Mouse (Mus musculus): ENCODE measurements at regions not wholly inside any gene's neighbourhood (a gene's known extent, or its start where the extent isn't known, plus 50 kb on each side); places are given as distances from the start of the nearest gene placed in this dataset.

- Histone ChIP-seq H3K27ac (ENCODE audit: low read depth, low read length) (no peak overlapping the region), H3K9ac (ENCODE audit: low read depth, low read length) (no peak overlapping the region), H3K36me3 (ENCODE audit: control insufficient read depth, insufficient read depth, low read length) (no peaks in the 10 kb centered on the region), H3K4me3 (ENCODE audit: low read depth, low read length) (no peak overlapping the region), H3K9me3 (ENCODE audit: control insufficient read depth, low read length) (no peaks in the 10 kb centered on the region), H3K4me1 (replicated peaks; ENCODE audit: control insufficient read depth, insufficient read depth, low read length) (no peaks in the 10 kb centered on the region), H3K27me3 (replicated peaks; ENCODE audit: control insufficient read depth, insufficient read depth, low read length) (no peaks in the 10 kb centered on the region), H3K4me2 (no peak overlapping the region)
- no peak for DNase-seq (ENCODE audit: low spot score)
- WGBS: 59% methylated on average over 3 of the region's 3 CpGs
- ATAC-seq (replicated peaks; ENCODE audit: low FRiP score): no peak
These were observed 167.1 kb upstream of the Hnrnpa3 start for GRCm38 (mm10) chr2:75491789-75492500.

- WGBS: 74% methylated on average over 4 of the region's 4 CpGs
- H3K27me3 ChIP-seq (replicated peaks; ENCODE audit: control insufficient read depth, insufficient read depth, low read length): no peaks in the 10 kb centered on the region
- H3K27ac ChIP-seq (ENCODE audit: low read depth, low read length): no peak overlapping the region
- H3K36me3 ChIP-seq (ENCODE audit: control insufficient read depth, insufficient read depth, low read length): no peaks in the 10 kb centered on the region
- no peak overlapping the region for H3K4me2 ChIP-seq
- DNase-seq (ENCODE audit: low spot score) (no peak), ATAC-seq (replicated peaks; ENCODE audit: low FRiP score) (no peak)
- no peak overlapping the region for H3K9ac ChIP-seq (ENCODE audit: low read depth, low read length)
- H3K9me3 ChIP-seq (ENCODE audit: control insufficient read depth, low read length): no peaks in the 10 kb centered on the region
- no peak overlapping the region for H3K4me3 ChIP-seq (ENCODE audit: low read depth, low read length)
- no peaks in the 10 kb centered on the region for H3K4me1 ChIP-seq (replicated peaks; ENCODE audit: control insufficient read depth, insufficient read depth, low read length)
These were observed 166.6 kb upstream of the Hnrnpa3 start for GRCm38 (mm10) chr2:75492501-75492898.

GRCm38 (mm10) chr2:75496606-75497240 lies 162.3 kb upstream of the Hnrnpa3 start:
- Histone ChIP-seq H3K4me3 (ENCODE audit: low read depth, low read length) (no peak overlapping the region), H3K4me1 (replicated peaks; ENCODE audit: control insufficient read depth, insufficient read depth, low read length) (no peaks in the 10 kb centered on the region), H3K9me3 (ENCODE audit: control insufficient read depth, low read length) (no peaks in the 10 kb centered on the region), H3K36me3 (ENCODE audit: control insufficient read depth, insufficient read depth, low read length) (no peaks in the 10 kb centered on the region), H3K27me3 (replicated peaks; ENCODE audit: control insufficient read depth, insufficient read depth, low read length) (no peaks in the 10 kb centered on the region), H3K4me2 (no peak overlapping the region), H3K9ac (ENCODE audit: low read depth, low read length) (no peak overlapping the region), H3K27ac (ENCODE audit: low read depth, low read length) (no peak overlapping the region)
- 78% methylated on average over 5 of the region's 5 CpGs for WGBS
- no peak for ATAC-seq (replicated peaks; ENCODE audit: low FRiP score)
- no peak for DNase-seq (ENCODE audit: low spot score)

GRCm38 (mm10) chr2:75510223-75510622 lies 148.8 kb upstream of the Hnrnpa3 start:
- H3K27me3 ChIP-seq (replicated peaks; ENCODE audit: control insufficient read depth, insufficient read depth, low read length): no peaks in the 10 kb centered on the region
- no peaks in the 10 kb centered on the region for H3K4me1 ChIP-seq (replicated peaks; ENCODE audit: control insufficient read depth, insufficient read depth, low read length)
- H3K4me3 ChIP-seq (ENCODE audit: low read depth, low read length): no peak overlapping the region
- DNase-seq (ENCODE audit: low spot score): no peak
- no peaks in the 10 kb centered on the region for H3K36me3 ChIP-seq (ENCODE audit: control insufficient read depth, insufficient read depth, low read length)
- ATAC-seq (replicated peaks; ENCODE audit: low FRiP score): no peak
- H3K4me2 ChIP-seq: no peak overlapping the region
- H3K9me3 ChIP-seq (ENCODE audit: control insufficient read depth, low read length): no peaks in the 10 kb centered on the region
- WGBS: 78% methylated on average over 4 of the region's 4 CpGs
- H3K27ac ChIP-seq (ENCODE audit: low read depth, low read length): no peak overlapping the region
- no peak overlapping the region for H3K9ac ChIP-seq (ENCODE audit: low read depth, low read length)

GRCm38 (mm10) chr2:75512422-75513170 lies 146.5 kb upstream of the Hnrnpa3 start:
- Histone ChIP-seq H3K9me3 (ENCODE audit: control insufficient read depth, low read length) (no peaks in the 10 kb centered on the region), H3K9ac (ENCODE audit: low read depth, low read length) (no peak overlapping the region), H3K27me3 (replicated peaks; ENCODE audit: control insufficient read depth, insufficient read depth, low read length) (no peaks in the 10 kb centered on the region), H3K4me1 (replicated peaks; ENCODE audit: control insufficient read depth, insufficient read depth, low read length) (no peaks in the 10 kb centered on the region), H3K4me3 (ENCODE audit: low read depth, low read length) (no peak overlapping the region), H3K4me2 (no peak overlapping the region), H3K27ac (ENCODE audit: low read depth, low read length) (no peak overlapping the region), H3K36me3 (ENCODE audit: control insufficient read depth, insufficient read depth, low read length) (no peaks in the 10 kb centered on the region)
- WGBS: 76% methylated on average over 8 of the region's 8 CpGs
- DNase-seq (ENCODE audit: low spot score) (no peak), ATAC-seq (replicated peaks; ENCODE audit: low FRiP score) (no peak)

GRCm38 (mm10) chr2:75514171-75514570 lies 144.9 kb upstream of the Hnrnpa3 start:
- Histone ChIP-seq H3K9ac (ENCODE audit: low read depth, low read length) (no peak overlapping the region), H3K27ac (ENCODE audit: low read depth, low read length) (no peak overlapping the region), H3K4me1 (replicated peaks; ENCODE audit: control insufficient read depth, insufficient read depth, low read length) (no peaks in the 10 kb centered on the region), H3K4me3 (ENCODE audit: low read depth, low read length) (no peak overlapping the region), H3K36me3 (ENCODE audit: control insufficient read depth, insufficient read depth, low read length) (no peaks in the 10 kb centered on the region), H3K4me2 (no peak overlapping the region), H3K9me3 (ENCODE audit: control insufficient read depth, low read length) (no peaks in the 10 kb centered on the region), H3K27me3 (replicated peaks; ENCODE audit: control insufficient read depth, insufficient read depth, low read length) (no peaks in the 10 kb centered on the region)
- ATAC-seq (replicated peaks; ENCODE audit: low FRiP score): no peak
- no peak for DNase-seq (ENCODE audit: low spot score)
- 69% methylated on average over 6 of the region's 6 CpGs for WGBS

GRCm38 (mm10) chr2:75516223-75516622 lies 142.8 kb upstream of the Hnrnpa3 start:
- no peak for ATAC-seq (replicated peaks; ENCODE audit: low FRiP score)
- DNase-seq (ENCODE audit: low spot score): no peak
- no peak overlapping the region for H3K4me3 ChIP-seq (ENCODE audit: low read depth, low read length)
- H3K9me3 ChIP-seq (ENCODE audit: control insufficient read depth, low read length): no peaks in the 10 kb centered on the region
- H3K4me2 ChIP-seq: no peak overlapping the region
- WGBS: 73% methylated on average over 11 of the region's 11 CpGs
- no peaks in the 10 kb centered on the region for H3K36me3 ChIP-seq (ENCODE audit: control insufficient read depth, insufficient read depth, low read length)
- H3K27me3 ChIP-seq (replicated peaks; ENCODE audit: control insufficient read depth, insufficient read depth, low read length): no peaks in the 10 kb centered on the region
- no peak overlapping the region for H3K27ac ChIP-seq (ENCODE audit: low read depth, low read length)
- H3K4me1 ChIP-seq (replicated peaks; ENCODE audit: control insufficient read depth, insufficient read depth, low read length): no peaks in the 10 kb centered on the region
- H3K9ac ChIP-seq (ENCODE audit: low read depth, low read length): no peak overlapping the region

GRCm38 (mm10) chr2:75517096-75517495 lies 142.0 kb upstream of the Hnrnpa3 start:
- 82% methylated on average over 3 of the region's 3 CpGs for WGBS
- no peaks in the 10 kb centered on the region for H3K27me3 ChIP-seq (replicated peaks; ENCODE audit: control insufficient read depth, insufficient read depth, low read length)
- no peaks in the 10 kb centered on the region for H3K9me3 ChIP-seq (ENCODE audit: control insufficient read depth, low read length)
- H3K4me2 ChIP-seq: no peak overlapping the region
- DNase-seq (ENCODE audit: low spot score) (no peak), ATAC-seq (replicated peaks; ENCODE audit: low FRiP score) (no peak)
- no peaks in the 10 kb centered on the region for H3K36me3 ChIP-seq (ENCODE audit: control insufficient read depth, insufficient read depth, low read length)
- H3K9ac ChIP-seq (ENCODE audit: low read depth, low read length): no peak overlapping the region
- no peaks in the 10 kb centered on the region for H3K4me1 ChIP-seq (replicated peaks; ENCODE audit: control insufficient read depth, insufficient read depth, low read length)
- H3K4me3 ChIP-seq (ENCODE audit: low read depth, low read length): no peak overlapping the region
- H3K27ac ChIP-seq (ENCODE audit: low read depth, low read length): no peak overlapping the region
